Mouse (Mus musculus) liver, adult 2 months (tissue): ENCODE measurements around the gene Tcerg1l. TPM values are rescaled to one million over a fixed set of nuclear protein-coding genes. Genes with fewer than 3 reads are reported as not detected.

ENCODE experiments used
- DNase-seq: peaks from one replicate; pipeline ENCODE4 v3.0.0-alpha.2; 2011; ENCODE audit warnings: low read depth, low spot score; ENCODE audit errors: extremely low read depth
- H3K27ac ChIP-seq: fragments of 200-500 bp; replicated peaks from 2 replicates; pipeline ENCODE4 v1.5.1; 2012; ENCODE audit warnings: low read depth, mild to moderate bottlenecking, control low read depth, inconsistent platforms, low read length; ENCODE audit not compliant: insufficient read depth
- H3K27me3 ChIP-seq: fragments of 200-500 bp; 2 replicates; pipeline ENCODE4 v1.6.1; 2012; ENCODE audit warnings: mild to moderate bottlenecking, moderate library complexity, low read length, inconsistent platforms; ENCODE audit not compliant: control insufficient read depth, insufficient read depth
- H3K36me3 ChIP-seq: fragments of 200-500 bp; 2 replicates; pipeline ENCODE4 v1.6.1; 2012; ENCODE audit warnings: low read length, inconsistent platforms; ENCODE audit not compliant: control insufficient read depth, insufficient read depth
- H3K4me1 ChIP-seq: fragments of 200-500 bp; 2 replicates; pipeline ENCODE4 v1.6.1; 2011; ENCODE audit warnings: low read length; ENCODE audit not compliant: control insufficient read depth, insufficient read depth
- H3K4me3 ChIP-seq: fragments of 200-500 bp; 2 replicates; pipeline ENCODE4 v1.5.1; 2011; ENCODE audit warnings: low read depth, mild to moderate bottlenecking, control low read depth, low read length, moderate library complexity; ENCODE audit not compliant: insufficient read depth
- H3K79me2 ChIP-seq: fragments of 200-500 bp; 2 replicates; pipeline ENCODE4 v1.6.1; 2012; ENCODE audit warnings: inconsistent platforms, mild to moderate bottlenecking, low read length, moderate library complexity; ENCODE audit not compliant: control insufficient read depth, insufficient read depth
- H3K9ac ChIP-seq: fragments of 200-500 bp; 2 replicates; pipeline ENCODE4 v1.6.1; 2012; ENCODE audit warnings: low read depth, mild to moderate bottlenecking, control low read depth, inconsistent platforms, low read length
- CTCF ChIP-seq: fragments of 200-500 bp; IDR thresholded peaks from 2 replicates; pipeline ENCODE4 v1.5.1; 2011; ENCODE audit warnings: low read depth, low read length, control low read depth
- POLR2A ChIP-seq: fragments of 200-500 bp; IDR thresholded peaks from 2 replicates; pipeline ENCODE4 v1.6.1; 2011; ENCODE audit warnings: low read length, control low read depth; ENCODE audit not compliant: insufficient read depth; ENCODE audit errors: extremely low read depth
- WGBS: fragments of 180-500 bp; shearing (Covaris S2); methylation state at CpG from one replicate; pipeline ENCODE4 v1.1.7; 2018; 5-methylcytosine and 5-hydroxymethylcytosine counted together
- polyA plus RNA-seq: library from polyadenylated mRNA; depleted of rRNA; stranded (reverse); fragments of >200 nt; gene quantifications from 2 replicates; pipeline ENCODE4 v1.2.3, GENCODE M21; 2012
- total RNA-seq: library from RNA; depleted of rRNA; stranded (reverse); fragments of >200 nt; gene quantifications from 2 replicates; pipeline ENCODE4 v1.2.3, GENCODE M21; 2014

The Tcerg1l gene
- total and polyA plus RNA-seq, 2 experiments: not detected

GRCm38 (mm10) chr7:138184197-138184596 is 213.3 kb downstream of the Tcerg1l start:
- WGBS: 80% methylated on average over 5 of the region's 5 CpGs
- Histone ChIP-seq H3K27me3 (no peaks in the 10 kb centered on the region), H3K27ac (no peak overlapping the region), H3K36me3 (no peaks in the 10 kb centered on the region), H3K4me1 (no peaks in the 10 kb centered on the region), H3K9ac (no peak overlapping the region), H3K79me2 (no peaks in the 10 kb centered on the region), H3K4me3 (no peak overlapping the region)
- DNase-seq: no peak
- TF ChIP-seq CTCF: no peak
- no peak for TF ChIP-seq POLR2A

GRCm38 (mm10) chr7:138182216-138182615 is 215.3 kb downstream of the Tcerg1l start:
- Histone ChIP-seq H3K4me3 (no peak overlapping the region), H3K79me2 (no peaks in the 10 kb centered on the region), H3K27ac (no peak overlapping the region), H3K36me3 (no peaks in the 10 kb centered on the region), H3K27me3 (no peaks in the 10 kb centered on the region), H3K4me1 (no peaks in the 10 kb centered on the region), H3K9ac (no peak overlapping the region)
- no peak for DNase-seq
- TF ChIP-seq CTCF (no peak), POLR2A (no peak)
- 64% methylated on average over 3 of the region's 3 CpGs for WGBS

GRCm38 (mm10) chr7:138178617-138179016 is 218.9 kb downstream of the Tcerg1l start:
- no peak for TF ChIP-seq CTCF
- no peak for TF ChIP-seq POLR2A

GRCm38 (mm10) chr7:138176026-138176425 is 221.5 kb downstream of the Tcerg1l start:
- H3K36me3 ChIP-seq: no peaks in the 10 kb centered on the region
- 3% methylated on average over 2 of the region's 2 CpGs for WGBS
- H3K27me3 ChIP-seq: no peaks in the 10 kb centered on the region
- no peak overlapping the region for H3K9ac ChIP-seq
- H3K27ac ChIP-seq: no peak overlapping the region
- H3K4me1 ChIP-seq: no peaks in the 10 kb centered on the region
- no peaks in the 10 kb centered on the region for H3K79me2 ChIP-seq
- TF ChIP-seq POLR2A (no peak), CTCF (no peak)
- peak; percentile 92 for DNase-seq
- H3K4me3 ChIP-seq: no peak overlapping the region

More at GRCm38 (mm10) chr7:138178617-138179016, 218.9 kb downstream of the Tcerg1l start:
- DNase-seq: no peak
- no peak overlapping the region for H3K9ac ChIP-seq
- H3K4me3 ChIP-seq: no peak overlapping the region
- H3K36me3 ChIP-seq: no peaks in the 10 kb centered on the region
- H3K79me2 ChIP-seq: no peaks in the 10 kb centered on the region
- H3K27me3 ChIP-seq: no peaks in the 10 kb centered on the region
- WGBS: 73% methylated on average over 2 of the region's 2 CpGs
- no peak overlapping the region for H3K27ac ChIP-seq
- no peaks in the 10 kb centered on the region for H3K4me1 ChIP-seq

- Histone ChIP-seq H3K4me1 (no peaks in the 10 kb centered on the region), H3K79me2 (no peaks in the 10 kb centered on the region), H3K27ac (no peak overlapping the region), H3K9ac (no peak overlapping the region), H3K36me3 (no peaks in the 10 kb centered on the region), H3K4me3 (no peak overlapping the region), H3K27me3 (no peaks in the 10 kb centered on the region)
- DNase-seq: no peak
- TF ChIP-seq CTCF (no peak), POLR2A (no peak)
- WGBS: 77% methylated on average over 4 of the region's 4 CpGs
These were observed 227.1 kb downstream of the Tcerg1l start for GRCm38 (mm10) chr7:138170389-138170788.
